Mouse (Mus musculus): ENCODE results near the gene Gas1.

DNA sequence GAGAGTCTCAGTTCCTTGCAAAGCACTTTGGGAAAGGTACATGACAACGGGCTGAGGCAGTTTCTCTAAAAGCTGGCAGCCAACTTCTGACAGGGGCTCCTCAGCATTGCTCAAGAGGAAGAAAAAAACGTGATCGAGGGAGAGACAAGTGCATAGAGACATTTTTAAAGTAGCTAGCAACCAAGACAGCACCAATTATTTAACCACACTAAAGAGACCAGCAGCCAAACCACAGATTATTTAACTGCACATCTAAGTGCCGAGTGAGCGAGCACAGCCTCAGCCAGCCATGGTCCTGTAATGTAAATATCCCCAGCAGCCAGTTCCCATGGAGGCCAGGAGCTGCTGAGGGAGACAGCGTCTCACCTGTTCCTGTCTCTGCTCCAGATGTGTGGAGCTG lies 16.1 kb upstream of the Gas1 start:
- TF ChIP-seq MAFK (IDR thresholded peaks at IDR 0.05; ENCODE audit: insufficient read depth, low read depth, low read length) = no peak
- TF ChIP-seq ZNF384 (IDR thresholded peaks at IDR 0.05; ENCODE audit: low read depth, low read length) = no peak
- no peak for TF ChIP-seq CHD2 (IDR thresholded peaks at IDR 0.05; ENCODE audit: low read depth, low read length)
